Mouse (Mus musculus) testis, postnatal 14 days (tissue): ENCODE data around the gene Ubqlnl.

Experiments used
- DNase-seq: peaks from one replicate; pipeline ENCODE4 v3.0.0; 2021; ENCODE audit warnings: low spot score

Gene Ubqlnl

DNA sequence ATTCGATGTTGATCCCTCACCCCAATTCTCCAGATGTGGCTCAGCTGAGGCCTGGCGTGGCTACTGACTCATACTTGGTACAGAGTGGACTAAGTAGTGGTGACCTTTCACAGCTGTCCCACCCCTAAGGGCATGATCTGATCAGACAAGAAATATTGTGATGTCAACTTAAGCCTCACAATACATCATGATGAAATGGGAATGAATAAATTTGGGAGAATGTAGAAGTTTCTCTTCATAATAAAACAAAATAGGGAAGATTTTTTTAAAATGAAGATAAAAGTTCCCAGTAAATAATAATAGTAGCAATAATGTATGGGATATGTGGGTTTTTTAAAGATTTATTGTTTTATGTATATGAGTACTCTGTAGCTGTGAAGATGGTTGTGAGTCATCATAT, at the start of gene Ubqlnl:
Gene Ubqlnl, minus strand, starts transcription at position 101 of the 400 bp plus-strand sequence.
- no peak for DNase-seq

- DNase-seq = peak; percentile 35
Observed at GRCm38 (mm10) chr7:104199822-104200221, 49.5 kb upstream of the Ubqlnl start.

GRCm38 (mm10) chr7:104195885-104196284, 45.5 kb upstream of the Ubqlnl start, which contains the start of gene Olfr649:
Gene Olfr649, minus strand, starts transcription at chr7:104195985.
- DNase-seq = no peak

DNA sequence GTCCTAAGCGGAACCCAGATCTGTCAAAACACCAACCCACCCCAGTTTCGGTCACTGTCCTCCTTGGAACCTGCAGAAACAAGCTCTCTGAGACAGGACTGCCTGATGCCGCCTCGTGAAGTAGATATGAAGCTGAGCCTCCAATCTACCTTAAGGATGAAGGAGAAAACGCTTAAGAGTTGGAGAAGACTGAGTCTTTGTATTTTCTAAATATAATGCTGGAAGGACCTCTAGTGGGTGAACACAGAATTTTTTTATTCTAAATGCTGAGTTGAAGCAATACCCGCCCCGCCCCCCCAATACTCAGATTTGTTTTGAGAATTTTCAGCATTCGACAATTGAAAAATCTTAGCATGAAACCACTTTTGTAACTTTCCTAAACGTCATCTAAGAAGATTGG, 40.9 kb upstream of the Ubqlnl start:
- no peak for DNase-seq

- DNase-seq = no peak
Observed at GRCm38 (mm10) chr7:104183292-104183691, 32.9 kb upstream of the Ubqlnl start, which contains the start of gene Olfr648. Gene Olfr648, minus strand, starts transcription at chr7:104183392.

DNA sequence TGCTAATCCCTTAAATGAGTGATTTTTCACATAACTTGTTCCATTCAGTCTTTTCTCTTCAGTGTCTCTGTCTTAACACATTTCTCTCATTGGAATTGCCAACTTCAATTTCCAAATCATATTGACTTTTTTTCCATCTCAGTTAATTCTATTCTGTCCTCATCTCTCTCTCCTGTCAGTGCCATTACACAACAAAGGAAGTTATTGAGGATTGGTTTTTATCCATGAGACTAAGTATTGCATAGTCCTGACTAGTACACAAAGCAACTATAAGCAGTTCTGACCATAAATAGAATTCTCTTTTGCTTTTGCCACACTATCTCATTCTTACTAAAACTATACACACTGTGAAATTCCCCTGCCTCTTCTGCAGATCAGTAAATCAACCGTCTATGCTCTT, 28.7 kb upstream of the Ubqlnl start:
- DNase-seq = no peak

DNA sequence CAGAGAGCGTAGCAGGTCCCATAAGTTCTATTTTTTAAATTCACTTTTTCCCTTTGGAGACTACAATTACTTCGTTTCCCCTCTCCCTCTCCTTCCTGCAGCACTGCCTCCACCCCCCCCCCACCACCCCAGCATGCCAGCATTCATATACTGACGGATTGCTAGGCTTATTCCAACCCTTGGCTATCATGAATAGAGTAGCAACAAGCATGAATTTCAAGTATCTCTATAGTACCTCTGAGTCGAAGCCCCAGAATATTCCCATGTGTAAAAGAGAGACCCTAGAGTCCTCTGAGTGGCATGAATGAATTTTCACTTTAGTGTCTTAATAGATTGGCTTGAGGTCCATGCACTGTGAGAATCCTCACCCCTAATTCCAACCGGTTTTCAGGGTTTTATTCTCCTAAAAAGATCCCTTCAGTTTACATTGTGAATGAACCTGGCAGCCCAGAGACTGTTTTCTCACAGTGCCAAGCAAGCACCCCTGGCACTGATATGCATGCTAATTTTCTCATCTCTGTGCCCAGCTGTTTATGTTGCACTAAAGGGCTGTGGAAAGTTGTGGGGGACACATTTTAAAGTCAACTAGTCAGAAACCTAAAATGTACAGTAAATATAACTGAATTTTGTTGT, 28.2 kb upstream of the Ubqlnl start:
- DNase-seq = no peak

GRCm38 (mm10) chr7:104175085-104175484, 24.7 kb upstream of the Ubqlnl start:
- DNase-seq = no peak

GRCm38 (mm10) chr7:104169634-104170204, 19.4 kb upstream of the Ubqlnl start:
- DNase-seq = no peak

DNA sequence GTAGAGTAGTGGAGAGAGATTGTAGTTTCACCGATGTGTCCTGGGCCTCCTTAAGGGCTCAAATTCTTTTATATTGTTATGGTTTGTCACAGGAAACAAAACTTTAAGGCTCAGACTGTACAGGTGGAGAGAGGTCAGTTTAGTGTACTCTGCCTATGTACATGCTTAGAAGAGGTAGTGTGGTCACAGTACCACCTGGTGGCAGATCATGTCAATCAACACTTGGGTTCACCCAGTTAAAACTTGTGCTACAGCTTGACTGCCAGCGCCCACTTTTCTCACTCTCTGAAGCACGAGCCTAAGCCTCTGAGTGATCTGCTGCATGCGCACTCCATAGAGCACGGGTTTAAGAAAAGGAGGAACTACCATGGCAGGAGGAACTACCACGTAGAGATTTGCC, 16.7 kb upstream of the Ubqlnl start:
- no peak for DNase-seq

GRCm38 (mm10) chr7:104143179-104143578, 7.2 kb downstream of the Ubqlnl start, which contains the start of gene Ubqln3:
Gene Ubqln3, minus strand, starts transcription at chr7:104143279.
- no peak for DNase-seq

DNA sequence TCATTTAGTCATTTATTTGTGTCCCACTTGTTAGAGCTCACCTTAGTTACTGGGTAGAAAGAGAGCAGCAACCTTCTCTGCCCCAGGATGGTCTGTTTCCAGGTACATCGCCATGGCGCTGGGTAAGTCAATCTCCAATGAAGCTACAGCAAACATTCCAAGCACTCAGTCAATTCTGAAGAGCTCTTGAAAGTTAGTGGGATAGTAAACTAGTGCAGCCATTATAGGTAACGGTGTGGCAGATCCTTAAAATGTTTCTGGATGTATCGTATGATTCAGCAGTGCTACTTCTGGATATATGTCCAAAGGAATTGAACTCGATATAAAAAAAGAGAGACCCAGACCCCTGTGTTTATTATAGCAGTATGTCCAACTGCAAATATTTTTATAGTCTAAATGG, 13.1 kb downstream of the Ubqlnl start, which contains the start of gene Olfr643:
Gene Olfr643, minus strand, starts transcription at position 101 of the 400 bp plus-strand sequence.
- DNase-seq = no peak

DNA sequence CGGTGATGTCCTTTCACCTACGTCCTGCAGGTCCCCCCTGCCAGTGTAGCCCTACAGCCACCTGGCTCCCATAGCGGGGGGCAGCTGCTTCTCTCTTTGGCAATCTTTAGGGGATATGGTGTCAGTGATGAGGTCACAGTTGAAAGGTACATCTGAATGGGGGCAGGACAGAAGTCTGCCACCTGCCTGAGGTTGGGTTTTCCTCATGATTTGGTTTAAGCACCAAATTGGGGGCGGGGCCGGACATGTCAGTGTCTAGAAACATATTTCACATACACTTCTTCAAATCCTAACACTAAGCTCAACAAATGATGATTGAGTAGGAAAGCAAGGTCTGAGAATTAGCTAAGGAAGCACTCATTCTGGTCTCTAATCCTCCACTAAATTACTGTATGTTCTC, 20.6 kb downstream of the Ubqlnl start, which contains the start of gene Ubqln5:
Gene Ubqln5, minus strand, starts transcription at position 101 of the 400 bp plus-strand sequence.
- DNase-seq = no peak

GRCm38 (mm10) chr7:104104757-104104972, 45.7 kb downstream of the Ubqlnl start, which contains the start of gene Olfr646:
Gene Olfr646, plus strand, starts transcription at chr7:104104873.
- no peak for DNase-seq

GRCm38 (mm10) chr7:104103913-104104756, 46.2 kb downstream of the Ubqlnl start:
- no peak for DNase-seq
